Mouse (Mus musculus) MEL (cell line): Measurements from ENCODE around the gene Slc39a11. TPM values are rescaled to one million over a fixed set of nuclear protein-coding genes. Genes with fewer than 3 reads are reported as not detected.

Experiments
- DNase-seq: peaks from one replicate; pipeline ENCODE4 v3.0.0; 2011; ENCODE audit warnings: low read depth, low spot score
- H3K27ac ChIP-seq: 2 replicates; pipeline ENCODE4 v1.5.1; 2012; ENCODE audit warnings: low read depth, mild to moderate bottlenecking, control low read depth, low read length, moderate library complexity; ENCODE audit not compliant: control insufficient read depth
- H3K27me3 ChIP-seq, 2 experiments: fragments of 150-350 bp in 1 of 2; sonication (generic) in 1 of 2; 2 replicates each; pipeline ENCODE4 v1.6.1; 2012; ENCODE audit warnings: low read length in 2 of 2, mild to moderate bottlenecking in 2 of 2, improper control_type of control experiment in 1 of 2, moderate library complexity in 1 of 2; ENCODE audit not compliant: insufficient read depth in 2 of 2, control insufficient read depth in 1 of 2
- H3K36me3 ChIP-seq, 2 experiments: 2 replicates each; pipeline ENCODE4 v1.6.1; 2012 to 2014; ENCODE audit warnings: low read length in 2 of 2, improper control_type of control experiment in 1 of 2, inconsistent platforms in 1 of 2, mild to moderate bottlenecking in 1 of 2; ENCODE audit not compliant: insufficient read depth in 2 of 2, control insufficient read depth in 1 of 2
- H3K4me1 ChIP-seq, 2 experiments: fragments of 150-350 bp in 1 of 2; sonication (generic) in 1 of 2; 2 replicates each; pipeline ENCODE4 v1.6.1; 2012; ENCODE audit warnings: low read length in 2 of 2, improper control_type of control experiment in 1 of 2, mild to moderate bottlenecking in 1 of 2; ENCODE audit not compliant: insufficient read depth in 2 of 2, control insufficient read depth in 1 of 2
- H3K4me3 ChIP-seq, 2 experiments: fragments of 150-350 bp in 1 of 2; sonication (generic) in 1 of 2; 2 replicates each; pipeline ENCODE4 v1.5.1; 2012; ENCODE audit warnings: low read depth in 2 of 2, low read length in 2 of 2, mild to moderate bottlenecking in 2 of 2, moderate library complexity in 2 of 2, control low read depth in 1 of 2, improper control_type of control experiment in 1 of 2; ENCODE audit not compliant: control insufficient read depth in 1 of 2, insufficient read depth in 1 of 2
- H3K79me2 ChIP-seq: 2 replicates; pipeline ENCODE4 v1.6.1; 2012; ENCODE audit warnings: mild to moderate bottlenecking, low read length, moderate library complexity; ENCODE audit not compliant: control insufficient read depth, poor library complexity, insufficient read depth
- H3K9ac ChIP-seq: 2 replicates; pipeline ENCODE4 v1.6.1; 2012; ENCODE audit warnings: low read depth, mild to moderate bottlenecking, control low read depth, low read length, moderate library complexity; ENCODE audit not compliant: control insufficient read depth, poor library complexity, severe bottlenecking
- H3K9me3 ChIP-seq: fragments of 150-350 bp; sonication (generic); replicated peaks from 2 replicates; pipeline ENCODE4 v1.6.1; 2012; ENCODE audit warnings: mild to moderate bottlenecking, low read length, improper control_type of control experiment, moderate library complexity; ENCODE audit not compliant: insufficient read depth
- BHLHE40 ChIP-seq: IDR thresholded peaks from 2 replicates; pipeline ENCODE4 v1.6.1; 2012; ENCODE audit warnings: low read depth, mild to moderate bottlenecking, inconsistent platforms, low read length, improper control_type of control experiment, borderline replicate concordance
- CHD1 ChIP-seq: IDR thresholded peaks from 2 replicates; pipeline ENCODE4 v1.6.1; 2012; ENCODE audit warnings: low read depth, mild to moderate bottlenecking, inconsistent platforms, low read length, improper control_type of control experiment
- CHD2 ChIP-seq: IDR thresholded peaks from 2 replicates; pipeline ENCODE4 v1.6.1; 2011; ENCODE audit warnings: low read length, improper control_type of control experiment
- CTCF ChIP-seq, 3 experiments: IDR thresholded peaks in 2 of 3; conservative IDR thresholded peaks in 1 of 3; 2 replicates each; pipeline ENCODE4 v1.5.1; 2011 to 2012; ENCODE audit warnings: low read length in 3 of 3, low read depth in 2 of 3, mild to moderate bottlenecking in 2 of 3, improper control_type of control experiment in 1 of 3, inconsistent platforms in 1 of 3, mixed read lengths in 1 of 3, moderate library complexity in 1 of 3; ENCODE audit not compliant: control insufficient read depth in 1 of 3, insufficient read depth in 1 of 3, poor library complexity in 1 of 3, severe bottlenecking in 1 of 3
- E2F4 ChIP-seq: IDR thresholded peaks from 2 replicates; pipeline ENCODE4 v1.6.1; 2011; ENCODE audit warnings: low read depth, low read length, improper control_type of control experiment, borderline replicate concordance
- ELF1 ChIP-seq: IDR thresholded peaks from 2 replicates; pipeline ENCODE4 v1.6.1; 2014; ENCODE audit warnings: low read depth, mild to moderate bottlenecking, inconsistent platforms, low read length, improper control_type of control experiment, moderate library complexity
- GATA1 ChIP-seq: IDR thresholded peaks from 2 replicates; pipeline ENCODE4 v1.6.1; 2011; ENCODE audit warnings: low read depth, low read length, improper control_type of control experiment
- JUND ChIP-seq: IDR thresholded peaks from 2 replicates; pipeline ENCODE4 v1.6.1; 2011; ENCODE audit warnings: low read depth, mild to moderate bottlenecking, improper control_type of control experiment, low read length
- KAT2A ChIP-seq: conservative IDR thresholded peaks from 2 replicates; pipeline ENCODE4 v1.6.1; 2012; ENCODE audit warnings: low read depth, low read length, improper control_type of control experiment, inconsistent platforms
- MAFK ChIP-seq: IDR thresholded peaks from 2 replicates; pipeline ENCODE4 v1.6.1; 2011; ENCODE audit warnings: low read depth, mild to moderate bottlenecking, low read length, improper control_type of control experiment, borderline replicate concordance
- MEF2A ChIP-seq: IDR thresholded peaks from 2 replicates; pipeline ENCODE4 v1.6.1; 2014; ENCODE audit warnings: low read depth, mild to moderate bottlenecking, inconsistent platforms, low read length, improper control_type of control experiment; ENCODE audit not compliant: poor library complexity, insufficient replicate concordance, severe bottlenecking; ENCODE audit errors: extremely low read depth
- MXI1 ChIP-seq: IDR thresholded peaks from 2 replicates; pipeline ENCODE4 v1.6.1; 2011; ENCODE audit warnings: mild to moderate bottlenecking, low read depth, low read length, improper control_type of control experiment
- MYC ChIP-seq: IDR thresholded peaks from 2 replicates; pipeline ENCODE4 v1.6.1; 2011; ENCODE audit warnings: low read depth, mild to moderate bottlenecking, low read length, improper control_type of control experiment, moderate library complexity
- NRF1 ChIP-seq: IDR thresholded peaks from 2 replicates; pipeline ENCODE4 v1.6.1; 2014; ENCODE audit warnings: low read depth, mild to moderate bottlenecking, inconsistent platforms, low read length, improper control_type of control experiment, moderate library complexity; ENCODE audit not compliant: poor library complexity, insufficient read depth, severe bottlenecking
- POLR2A ChIP-seq, 2 experiments: IDR thresholded peaks; 2 replicates each; pipeline ENCODE4 v1.6.1; 2011 to 2012; ENCODE audit warnings: low read length in 2 of 2, mild to moderate bottlenecking in 2 of 2, control low read depth in 1 of 2, improper control_type of control experiment in 1 of 2, low read depth in 1 of 2, moderate library complexity in 1 of 2; ENCODE audit not compliant: control insufficient read depth in 1 of 2, insufficient read depth in 1 of 2, poor library complexity in 1 of 2
- POLR2AphosphoS2 ChIP-seq: IDR thresholded peaks from 2 replicates; pipeline ENCODE4 v1.6.1; 2011; ENCODE audit warnings: low read length, improper control_type of control experiment
- POLR2AphosphoS5 ChIP-seq: IDR thresholded peaks from 2 replicates; pipeline ENCODE4 v1.6.1; 2012; ENCODE audit warnings: low read depth, borderline replicate concordance, mild to moderate bottlenecking, inconsistent platforms, low read length, moderate library complexity, mixed read lengths
- RAD21 ChIP-seq: IDR thresholded peaks from 2 replicates; pipeline ENCODE4 v1.6.1; 2011; ENCODE audit warnings: mild to moderate bottlenecking, low read depth, low read length, improper control_type of control experiment
- RCOR1 ChIP-seq: IDR thresholded peaks from 2 replicates; pipeline ENCODE4 v1.6.1; 2012; ENCODE audit warnings: low read depth, mild to moderate bottlenecking, inconsistent platforms, low read length, improper control_type of control experiment
- SMC3 ChIP-seq: IDR thresholded peaks from 2 replicates; pipeline ENCODE4 v1.6.1; 2011; ENCODE audit warnings: low read depth, low read length, improper control_type of control experiment
- TAL1 ChIP-seq: IDR thresholded peaks from 2 replicates; pipeline ENCODE4 v1.6.1; 2012; ENCODE audit warnings: mild to moderate bottlenecking, inconsistent platforms, low read length, moderate library complexity, mixed read lengths
- TBP ChIP-seq: IDR thresholded peaks from 2 replicates; pipeline ENCODE4 v1.8.0; 2011; ENCODE audit warnings: low read depth, low read length, improper control_type of control experiment
- USF1 ChIP-seq: IDR thresholded peaks from 2 replicates; pipeline ENCODE4 v1.6.1; 2014; ENCODE audit warnings: low read depth, mild to moderate bottlenecking, inconsistent platforms, low read length, improper control_type of control experiment, moderate library complexity
- ZKSCAN1 ChIP-seq: IDR thresholded peaks from 2 replicates; pipeline ENCODE4 v1.6.1; 2012; ENCODE audit warnings: low read depth, mild to moderate bottlenecking, inconsistent platforms, low read length, improper control_type of control experiment, moderate library complexity
- ZMIZ1 ChIP-seq: IDR thresholded peaks from 2 replicates; pipeline ENCODE4 v1.6.1; 2012; ENCODE audit warnings: low read depth, mild to moderate bottlenecking, inconsistent platforms, low read length, improper control_type of control experiment, moderate library complexity
- ZNF384 ChIP-seq: IDR thresholded peaks from 2 replicates; pipeline ENCODE4 v1.6.1; 2012; ENCODE audit warnings: low read depth, mild to moderate bottlenecking, inconsistent platforms, low read length, improper control_type of control experiment
- polyA plus RNA-seq, 2 experiments: library from polyadenylated mRNA; stranded (reverse) in 1 of 2; unstranded in 1 of 2; fragments of >175 nt in 1 of 2; fragments of >200 nt in 1 of 2; gene quantifications; 2 replicates each; pipeline versions ENCODE4 v1.2.1 to v1.2.4; 2012; ENCODE audit warnings: low replicate concordance in 2 of 2, low read depth in 1 of 2; ENCODE audit not compliant: insufficient read length in 2 of 2, insufficient read depth in 1 of 2, missing spikeins in 1 of 2
- total RNA-seq: library from RNA; depleted of rRNA; stranded (reverse); fragments of 300-350 nt; gene quantifications from 2 replicates; pipeline ENCODE4 v1.2.3, GENCODE M21; 2012

Gene Slc39a11
- total and polyA plus RNA-seq, 3 experiments, result 34.2 to 45.6 TPM; not detected in 1

GRCm38 (mm10) chr11:113268831-113269319 is 381.0 kb downstream of the Slc39a11 start:
- no peak overlapping the region for H3K9ac ChIP-seq
- no peaks in the 10 kb centered on the region for H3K4me1 ChIP-seq
- no peaks in the 10 kb centered on the region for H3K27me3 ChIP-seq
- DNase-seq, result no peak
- H3K4me3 ChIP-seq, result no peak overlapping the region
- no peaks in the 10 kb centered on the region for H3K36me3 ChIP-seq
- no peaks in the 10 kb centered on the region for H3K9me3 ChIP-seq
- H3K27ac ChIP-seq, result no peak overlapping the region
- no peaks in the 10 kb centered on the region for H3K79me2 ChIP-seq
- TF ChIP-seq ELF1 (no peak), CTCF (IDR thresholded peaks at IDR 0.05 in 2 of 3, conservative IDR thresholded peaks at IDR 0.05 in 1 of 3; ENCODE audit: control insufficient read depth in 1 of 3, insufficient read depth in 1 of 3, low read depth in 2 of 3, low read length in 3 of 3, poor library complexity in 1 of 3, severe bottlenecking in 1 of 3) (no peak), BHLHE40 (no peak), JUND (no peak), MYC (no peak), ZMIZ1 (no peak), POLR2AphosphoS5 (no peak), TAL1 (no peak), USF1 (no peak), ZNF384 (no peak), RAD21 (no peak), MEF2A (no peak), SMC3 (no peak), POLR2A (IDR thresholded peaks at IDR 0.05; ENCODE audit: control insufficient read depth in 1 of 2, insufficient read depth in 1 of 2, low read depth in 1 of 2, low read length in 2 of 2, poor library complexity in 1 of 2) (no peak), CHD1 (no peak), KAT2A (no peak), POLR2AphosphoS2 (no peak), CHD2 (no peak), MXI1 (no peak), TBP (no peak)

- Histone ChIP-seq H3K27me3 (no peaks in the 10 kb centered on the region), H3K4me3 (no peak overlapping the region), H3K79me2 (no peaks in the 10 kb centered on the region), H3K27ac (no peak overlapping the region), H3K9me3 (no peaks in the 10 kb centered on the region), H3K36me3 (no peaks in the 10 kb centered on the region), H3K9ac (no peak overlapping the region), H3K4me1 (no peaks in the 10 kb centered on the region)
- DNase-seq, result no peak
- TF ChIP-seq E2F4 (no peak), RCOR1 (no peak), GATA1 (no peak), ZKSCAN1 (no peak), BHLHE40 (no peak), NRF1 (no peak), SMC3 (no peak), MAFK (no peak)
Observed at GRCm38 (mm10) chr11:113267516-113268230, 382.2 kb downstream of the Slc39a11 start.
